15 mouse cellular contexts compared by ENCODE assay signal in the genomic region with DNA sequence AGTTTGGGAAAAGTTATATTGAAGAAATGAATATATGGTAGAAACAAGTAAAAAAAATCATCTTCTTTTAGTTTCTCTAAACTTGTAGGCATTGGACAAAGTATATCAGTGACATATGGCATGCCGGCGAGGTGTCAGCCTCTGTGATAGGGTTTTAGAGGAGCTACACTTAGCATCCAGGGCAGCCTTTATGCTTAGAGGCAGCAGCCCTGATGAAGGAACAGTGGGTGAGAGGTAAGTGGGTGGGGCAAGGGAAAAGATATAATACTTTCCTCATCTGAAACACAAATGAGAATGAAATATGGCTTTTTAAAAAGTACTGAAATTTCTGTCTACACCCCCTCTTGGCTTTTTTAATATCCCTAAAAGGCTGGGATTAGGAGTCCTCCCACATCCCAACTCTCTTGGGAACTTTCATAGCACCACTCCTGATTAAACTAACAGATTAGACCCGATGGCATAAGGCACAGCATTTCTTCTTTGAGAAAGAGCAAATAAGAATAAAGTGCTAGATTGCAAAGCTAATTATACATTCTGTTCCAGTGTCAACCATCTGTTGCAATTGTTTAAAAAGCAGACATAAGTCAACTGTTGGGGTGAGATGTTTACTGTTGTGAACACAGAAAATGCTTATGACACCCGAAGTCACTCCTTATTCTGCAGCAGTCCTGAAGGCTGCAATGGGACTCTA.
A peak's percentile ranks its signal among the peaks of the same experiment; 100 is the strongest.
DNase-seq lines count a peak whose midpoint lies in the region; ATAC-seq and TF ChIP-seq lines count a peak whose summit lies in the region.
"Had no signal": no experiment of that assay in that cellular context is flagged by ENCODE, and none has a peak within 500 bp of the region (broad histone marks: within the 10 kb centered on the region; RNA-seq: fewer than 3 reads in every experiment).

No protein-coding gene starts in this region.

- no peaks in the 10 kb centered on the region for H3K36me3 ChIP-seq in hindbrain, embryonic 11.5 days (ENCODE audit: control insufficient read depth, insufficient read depth, low read length)
- no peaks in the 10 kb centered on the region for H3K36me3 ChIP-seq in hindbrain, postnatal 0 days (ENCODE audit: insufficient read depth, low read length)
- H3K36me3 ChIP-seq: embryonic facial prominence, embryonic 10.5 days; hindbrain, embryonic 12.5 days; liver, embryonic 13.5 days had no signal

- H3K4me1 ChIP-seq in hindbrain, embryonic 11.5 days (replicated peaks; ENCODE audit: control insufficient read depth, insufficient read depth, low read length): no peaks in the 10 kb centered on the region
- no peaks in the 10 kb centered on the region for H3K4me1 ChIP-seq in hindbrain, postnatal 0 days (ENCODE audit: insufficient read depth, low read length)
- H3K4me1 ChIP-seq: embryonic facial prominence, embryonic 10.5 days; hindbrain, embryonic 12.5 days; liver, embryonic 13.5 days had no signal

- no peak for TF ChIP-seq CTCF in hindbrain, postnatal 0 days (IDR thresholded peaks at IDR 0.05; ENCODE audit: low read depth)

- H3K4me3 ChIP-seq in hindbrain, embryonic 11.5 days (ENCODE audit: low read depth, low read length): no peak overlapping the region
- no peak overlapping the region for H3K4me3 ChIP-seq in hindbrain, postnatal 0 days (ENCODE audit: low read length)
- H3K4me3 ChIP-seq: embryonic facial prominence, embryonic 10.5 days; hindbrain, embryonic 12.5 days; liver, embryonic 13.5 days had no signal

- 87% methylated on average over 4 of the region's 4 CpGs for WGBS in hindbrain, embryonic 11.5 days
- WGBS in hindbrain, postnatal 0 days: 78% methylated on average over 4 of the region's 4 CpGs

- H3K27me3 ChIP-seq in hindbrain, embryonic 11.5 days (ENCODE audit: control insufficient read depth, insufficient read depth, low read length): no peaks in the 10 kb centered on the region
- H3K27me3 ChIP-seq in hindbrain, postnatal 0 days (ENCODE audit: insufficient read depth, low read length): no peaks in the 10 kb centered on the region
- H3K27me3 ChIP-seq: hindbrain, embryonic 12.5 days; liver, embryonic 13.5 days had no signal

- no peak for DNase-seq in hindbrain, embryonic 11.5 days (ENCODE audit: low spot score)
- DNase-seq in hindbrain, postnatal 0 days (ENCODE audit: low spot score): no peak
- DNase-seq in brain, embryonic 18.5 days (ENCODE audit: low read depth, low spot score): peak; percentile 26
- DNase-seq in gonadal fat pad, adult 2 months (ENCODE audit: low read depth): peak; percentile 12
- DNase-seq in left cerebral cortex, postnatal 36 days (ENCODE audit: low spot score in 2 of 2): peak; percentile 40 to 61
- no peak for DNase-seq in testis, postnatal 10 days (ENCODE audit: low spot score)
- DNase-seq in kidney, postnatal 36 days: no peak
- DNase-seq in neural tube, embryonic 10.5 days (ENCODE audit: extremely low spot score, low spot score): no peak
- DNase-seq: cerebellum, adult 9-10 months; gastrocnemius, postnatal 36 days; kidney, adult 11 months; liver, embryonic 13.5 days had no signal

- peak; percentile 51; the same call in 1 of the 2 replicates for ATAC-seq in hindbrain, embryonic 11.5 days (ENCODE audit: low FRiP score)
- ATAC-seq in hindbrain, postnatal 0 days: no peak
- ATAC-seq: lung, postnatal 0 days had no signal

- intact Hi-C loops in left cerebral cortex, postnatal 36 days (cut with DNase I): no loop called here

- no peak overlapping the region for H3K9ac ChIP-seq in hindbrain, embryonic 11.5 days (ENCODE audit: low read depth, low read length)
- no peak overlapping the region for H3K9ac ChIP-seq in hindbrain, postnatal 0 days (replicated peaks; ENCODE audit: low read length)
- H3K9ac ChIP-seq: hindbrain, embryonic 12.5 days; liver, embryonic 13.5 days had no signal

- no peak overlapping the region for H3K27ac ChIP-seq in hindbrain, embryonic 11.5 days (ENCODE audit: low read depth, low read length)
- H3K27ac ChIP-seq in hindbrain, postnatal 0 days: no peak overlapping the region
- H3K27ac ChIP-seq: embryonic facial prominence, embryonic 10.5 days; hindbrain, embryonic 12.5 days; liver, embryonic 13.5 days had no signal

- no peaks in the 10 kb centered on the region for H3K9me3 ChIP-seq in hindbrain, embryonic 11.5 days (ENCODE audit: control insufficient read depth, low read length)
- no peaks in the 10 kb centered on the region for H3K9me3 ChIP-seq in hindbrain, postnatal 0 days (ENCODE audit: low read length)
- H3K9me3 ChIP-seq: embryonic facial prominence, embryonic 10.5 days; hindbrain, embryonic 12.5 days; liver, embryonic 13.5 days had no signal

- no peak overlapping the region for H3K4me2 ChIP-seq in hindbrain, embryonic 11.5 days (replicated peaks; ENCODE audit: low read depth, low read length)
- no peak overlapping the region for H3K4me2 ChIP-seq in hindbrain, postnatal 0 days (ENCODE audit: low read depth, low read length)
- H3K4me2 ChIP-seq: hindbrain, embryonic 12.5 days; liver, embryonic 13.5 days had no signal

Comparison
In these comparisons a context has a peak if more than half of its experiments do, and no peak if none do; other contexts are left out.
1. DNase-seq: peak in brain, embryonic 18.5 days (single experiment), gonadal fat pad, adult 2 months (single experiment) and left cerebral cortex, postnatal 36 days (2 of 2); none in hindbrain, embryonic 11.5 days (single experiment), hindbrain, postnatal 0 days (single experiment), testis, postnatal 10 days (single experiment), kidney, postnatal 36 days (0 of 2) and neural tube, embryonic 10.5 days (single experiment).